Mouse (Mus musculus): ENCODE data around the gene Ncoa6. TPM values are rescaled to one million over a fixed set of nuclear protein-coding genes. Genes with fewer than 3 reads are reported as not detected.

Gene Ncoa6
- total and polyA plus RNA-seq, 3 experiments: 15.7 to 89.8 (median 48.8) TPM

DNA sequence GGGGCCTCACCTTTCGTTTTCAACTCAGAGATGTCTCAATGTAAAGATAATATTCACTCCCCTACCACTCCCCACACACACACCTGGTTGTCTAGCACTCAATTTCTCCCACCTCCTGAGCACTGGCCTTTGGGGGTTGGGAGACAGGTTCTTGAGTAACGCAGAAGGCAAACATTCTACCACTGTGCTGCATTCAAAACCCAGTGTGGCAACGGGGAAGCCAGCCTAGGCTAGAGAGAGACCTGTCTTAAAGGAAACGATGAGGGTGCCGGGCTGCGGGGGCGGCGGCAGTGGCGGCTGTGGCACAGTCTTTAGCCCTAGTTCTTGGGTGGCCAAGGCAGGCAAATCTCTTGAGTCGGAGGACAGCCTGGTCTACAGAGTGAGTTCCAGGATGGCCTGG, 97.5 kb downstream of the Ncoa6 start:
- peaks cover 9% of the 10 kb centered on the region for H3K4me1 ChIP-seq (ENCODE audit: insufficient read depth, low read depth, low read length)
- no peak for TF ChIP-seq CTCF (IDR thresholded peaks at IDR 0.05; ENCODE audit: low read depth, low read length)
- no peaks in the 10 kb centered on the region for H3K9me3 ChIP-seq (replicated peaks)
- no peak overlapping the region for H3K4me3 ChIP-seq (ENCODE audit: low read depth, low read length)
- DNase-seq (ENCODE audit: low spot score) (no peak), ATAC-seq (ENCODE audit: extremely low read depth, insufficient number of reproducible peaks, low FRiP score, poor library complexity, severe bottlenecking) (no peak)
- peaks cover 35% of the 10 kb centered on the region for H3K27me3 ChIP-seq (ENCODE audit: insufficient read depth, low read length)
- no peaks in the 10 kb centered on the region for H3K36me3 ChIP-seq (replicated peaks)

DNA sequence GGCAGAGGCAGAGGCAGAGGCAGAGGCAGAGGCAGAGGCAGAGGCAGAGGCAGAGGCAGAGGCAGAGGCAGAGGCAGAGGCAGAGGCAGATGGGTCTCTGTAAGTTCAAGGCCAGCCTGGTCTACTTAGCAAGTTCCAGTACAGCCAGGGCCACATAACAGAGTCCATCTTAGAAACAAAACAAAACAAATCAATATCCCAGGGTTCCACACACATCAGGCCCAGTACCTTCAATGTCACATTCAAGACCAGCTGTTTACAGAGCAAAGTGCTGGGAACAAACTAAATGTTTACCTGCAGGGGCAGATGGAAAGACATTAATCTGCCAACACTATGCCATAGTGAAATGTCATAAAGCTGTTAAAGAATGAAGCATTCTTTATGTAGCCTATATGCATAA, 99.2 kb downstream of the Ncoa6 start:
- no peaks in the 10 kb centered on the region for H3K36me3 ChIP-seq (replicated peaks)
- H3K9me3 ChIP-seq (replicated peaks): no peaks in the 10 kb centered on the region
- H3K27me3 ChIP-seq (ENCODE audit: insufficient read depth, low read length): peaks cover 28% of the 10 kb centered on the region
- ATAC-seq (ENCODE audit: extremely low read depth, insufficient number of reproducible peaks, low FRiP score, poor library complexity, severe bottlenecking): no peak
- TF ChIP-seq CTCF (IDR thresholded peaks at IDR 0.05; ENCODE audit: low read depth, low read length) (no peak), TAL1 (conservative IDR thresholded peaks at IDR 0.05; ENCODE audit: low read depth, low read length) (no peak), POLR2AphosphoS5 (IDR thresholded peaks at IDR 0.05; ENCODE audit: insufficient replicate concordance, low read depth, low read length) (no peak), GATA1 (IDR thresholded peaks at IDR 0.05; ENCODE audit: borderline replicate concordance, low read length) (no peak), GATA2 (IDR thresholded peaks at IDR 0.05; ENCODE audit: borderline replicate concordance, low read depth, low read length) (no peak)
- H3K4me1 ChIP-seq (ENCODE audit: insufficient read depth, low read depth, low read length): peaks cover 5% of the 10 kb centered on the region; the same call in 1 of the 2 replicates
- no peak for DNase-seq (ENCODE audit: low spot score)
- no peak overlapping the region for H3K4me3 ChIP-seq (ENCODE audit: low read depth, low read length)

DNA sequence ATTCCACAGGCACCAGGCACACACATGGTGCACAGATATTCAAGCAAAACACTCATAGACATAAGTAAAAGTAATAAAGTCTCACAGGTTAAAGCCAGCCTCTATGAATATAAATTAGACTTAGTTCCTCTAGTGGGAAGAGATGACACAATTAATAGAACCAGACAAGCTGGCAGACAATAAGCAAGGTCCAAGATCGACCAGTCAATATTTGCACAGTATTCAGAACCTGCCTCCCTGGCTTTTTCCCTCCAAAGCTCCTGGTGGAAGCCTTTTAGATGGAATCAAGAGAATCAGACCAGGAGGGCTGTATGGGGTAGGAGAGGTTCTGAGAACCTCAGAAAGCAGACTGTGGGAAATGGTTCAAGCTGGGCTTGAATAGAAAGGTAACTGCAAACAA, 99.8 kb downstream of the Ncoa6 start:
- H3K9me3 ChIP-seq (replicated peaks): no peaks in the 10 kb centered on the region
- TF ChIP-seq POLR2AphosphoS5 (IDR thresholded peaks at IDR 0.05; ENCODE audit: insufficient replicate concordance, low read depth, low read length) (no peak), TAL1 (conservative IDR thresholded peaks at IDR 0.05; ENCODE audit: low read depth, low read length) (no peak), CTCF (IDR thresholded peaks at IDR 0.05; ENCODE audit: low read depth, low read length) (no peak), GATA2 (IDR thresholded peaks at IDR 0.05; ENCODE audit: borderline replicate concordance, low read depth, low read length) (no peak), GATA1 (IDR thresholded peaks at IDR 0.05; ENCODE audit: borderline replicate concordance, low read length) (no peak)
- no peak for DNase-seq (ENCODE audit: low spot score)
- ATAC-seq (ENCODE audit: extremely low read depth, insufficient number of reproducible peaks, low FRiP score, poor library complexity, severe bottlenecking): no peak
- peaks cover 5% of the 10 kb centered on the region; the same call in 1 of the 2 replicates for H3K4me1 ChIP-seq (ENCODE audit: insufficient read depth, low read depth, low read length)
- no peak overlapping the region for H3K4me3 ChIP-seq (ENCODE audit: low read depth, low read length)
- H3K27me3 ChIP-seq (ENCODE audit: insufficient read depth, low read length): peaks cover 27% of the 10 kb centered on the region
- H3K36me3 ChIP-seq (replicated peaks): no peaks in the 10 kb centered on the region

DNA sequence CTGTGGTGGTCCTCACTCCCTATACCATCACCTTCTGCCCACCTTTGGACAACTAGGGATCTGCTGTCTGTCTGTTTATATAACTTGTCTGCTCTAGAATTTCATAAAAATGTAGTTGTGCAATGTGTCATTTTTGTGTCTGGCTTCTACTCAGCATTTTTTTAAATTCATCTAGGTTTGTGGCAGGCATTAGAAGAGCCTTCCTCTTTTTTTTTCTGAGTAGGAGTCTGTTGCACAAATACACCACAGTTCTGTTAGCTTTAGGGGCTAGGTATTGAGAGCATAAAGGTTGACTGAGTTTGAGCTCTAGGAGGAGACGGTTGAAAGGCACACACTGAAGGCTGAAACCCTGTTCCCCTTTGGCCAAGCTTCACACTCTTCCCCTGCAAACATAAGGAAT, 100.4 kb downstream of the Ncoa6 start:
- Histone ChIP-seq H3K9me3 (replicated peaks) (no peaks in the 10 kb centered on the region), H3K27me3 (ENCODE audit: insufficient read depth, low read length) (peaks cover 25% of the 10 kb centered on the region), H3K4me3 (ENCODE audit: low read depth, low read length) (no peak overlapping the region), H3K4me1 (ENCODE audit: insufficient read depth, low read depth, low read length) (peaks cover 5% of the 10 kb centered on the region; the same call in 1 of the 2 replicates), H3K36me3 (replicated peaks) (no peaks in the 10 kb centered on the region)
- no peak for ATAC-seq (ENCODE audit: extremely low read depth, insufficient number of reproducible peaks, low FRiP score, poor library complexity, severe bottlenecking)
- TF ChIP-seq CTCF (IDR thresholded peaks at IDR 0.05; ENCODE audit: low read depth, low read length) (no peak), GATA1 (IDR thresholded peaks at IDR 0.05; ENCODE audit: borderline replicate concordance, low read length) (no peak), GATA2 (IDR thresholded peaks at IDR 0.05; ENCODE audit: borderline replicate concordance, low read depth, low read length) (no peak), POLR2AphosphoS5 (IDR thresholded peaks at IDR 0.05; ENCODE audit: insufficient replicate concordance, low read depth, low read length) (no peak), TAL1 (conservative IDR thresholded peaks at IDR 0.05; ENCODE audit: low read depth, low read length) (no peak)
- no peak for DNase-seq (ENCODE audit: low spot score)

DNA sequence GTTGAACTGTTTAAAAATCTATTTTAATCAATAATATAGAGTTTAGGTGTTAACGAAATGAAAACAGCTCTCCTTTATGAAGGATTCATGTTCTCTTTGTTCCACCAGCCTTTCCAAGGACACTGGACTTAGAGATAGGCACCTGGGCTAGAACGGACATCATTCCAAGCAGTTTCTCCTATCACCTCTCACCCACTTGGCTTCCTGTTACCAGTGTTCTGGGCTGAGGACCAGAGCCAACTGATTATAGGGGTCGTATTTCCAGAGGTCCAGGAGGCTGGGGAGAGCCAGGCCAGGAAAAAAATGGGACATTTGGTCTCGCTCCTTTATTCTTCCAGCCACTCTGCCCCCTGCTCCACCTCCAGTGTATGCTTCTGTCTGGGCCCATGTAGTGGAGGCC, 101.2 kb downstream of the Ncoa6 start:
- Histone ChIP-seq H3K4me3 (ENCODE audit: low read depth, low read length) (no peak overlapping the region), H3K36me3 (replicated peaks) (no peaks in the 10 kb centered on the region), H3K4me1 (ENCODE audit: insufficient read depth, low read depth, low read length) (peaks cover 5% of the 10 kb centered on the region; the same call in 1 of the 2 replicates), H3K27me3 (ENCODE audit: insufficient read depth, low read length) (peaks cover 24% of the 10 kb centered on the region), H3K9me3 (replicated peaks) (no peaks in the 10 kb centered on the region)
- DNase-seq (ENCODE audit: low spot score) (no peak), ATAC-seq (ENCODE audit: extremely low read depth, insufficient number of reproducible peaks, low FRiP score, poor library complexity, severe bottlenecking) (no peak)
- TF ChIP-seq TAL1 (conservative IDR thresholded peaks at IDR 0.05; ENCODE audit: low read depth, low read length) (no peak), CTCF (IDR thresholded peaks at IDR 0.05; ENCODE audit: low read depth, low read length) (no peak), GATA1 (IDR thresholded peaks at IDR 0.05; ENCODE audit: borderline replicate concordance, low read length) (no peak), POLR2AphosphoS5 (IDR thresholded peaks at IDR 0.05; ENCODE audit: insufficient replicate concordance, low read depth, low read length) (no peak), GATA2 (IDR thresholded peaks at IDR 0.05; ENCODE audit: borderline replicate concordance, low read depth, low read length) (no peak)

DNA sequence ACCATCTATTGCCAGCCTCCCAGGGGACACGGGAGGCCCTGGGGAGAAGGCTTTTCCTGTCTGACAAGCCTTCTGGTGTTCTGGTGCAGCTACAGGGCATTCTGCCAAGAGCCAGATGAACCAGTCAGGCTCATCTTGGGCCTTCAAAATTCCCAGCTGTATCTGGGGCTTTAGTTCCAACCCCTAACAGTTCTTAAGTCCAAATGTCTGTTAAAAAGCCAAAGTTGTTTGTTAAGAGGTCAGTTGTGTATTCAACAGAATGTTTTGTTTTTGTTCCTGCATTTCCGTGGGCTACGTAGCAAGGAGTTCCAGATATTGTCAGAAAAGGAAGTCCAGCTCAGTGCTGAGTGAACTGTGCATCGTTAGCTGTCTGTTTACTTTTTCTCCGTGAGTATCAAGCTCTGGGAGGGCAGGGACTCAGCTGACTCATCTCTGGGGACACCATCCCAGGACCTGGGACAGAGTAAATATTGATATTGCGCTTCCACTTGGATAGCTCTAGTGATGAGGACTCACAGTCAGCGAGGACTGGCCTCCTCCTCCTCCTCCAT, 104.3 kb downstream of the Ncoa6 start:
- H3K36me3 ChIP-seq (replicated peaks): no peaks in the 10 kb centered on the region
- no peak for TF ChIP-seq GATA1 (IDR thresholded peaks at IDR 0.05; ENCODE audit: borderline replicate concordance, low read length)
- TF ChIP-seq POLR2AphosphoS5 (IDR thresholded peaks at IDR 0.05; ENCODE audit: insufficient replicate concordance, low read depth, low read length): no peak
- no peak for TF ChIP-seq GATA2 (IDR thresholded peaks at IDR 0.05; ENCODE audit: borderline replicate concordance, low read depth, low read length)
- peaks cover 14% of the 10 kb centered on the region for H3K27me3 ChIP-seq (ENCODE audit: insufficient read depth, low read length)
- H3K4me3 ChIP-seq (ENCODE audit: low read depth, low read length): no peak overlapping the region
- DNase-seq (ENCODE audit: low spot score) (no peak), ATAC-seq (ENCODE audit: extremely low read depth, insufficient number of reproducible peaks, low FRiP score, poor library complexity, severe bottlenecking) (no peak)
- peaks cover 3% of the 10 kb centered on the region; the same call in 1 of the 2 replicates for H3K4me1 ChIP-seq (ENCODE audit: insufficient read depth, low read depth, low read length)
- H3K9me3 ChIP-seq (replicated peaks): no peaks in the 10 kb centered on the region

All from G1E (cell line).